Mouse (Mus musculus) heart, adult 11 months (tissue): ENCODE measurements around the gene Glp2r.

Experiments used
- DNase-seq: peaks from one replicate; pipeline ENCODE4 v3.0.0; 2022

Gene Glp2r

DNA sequence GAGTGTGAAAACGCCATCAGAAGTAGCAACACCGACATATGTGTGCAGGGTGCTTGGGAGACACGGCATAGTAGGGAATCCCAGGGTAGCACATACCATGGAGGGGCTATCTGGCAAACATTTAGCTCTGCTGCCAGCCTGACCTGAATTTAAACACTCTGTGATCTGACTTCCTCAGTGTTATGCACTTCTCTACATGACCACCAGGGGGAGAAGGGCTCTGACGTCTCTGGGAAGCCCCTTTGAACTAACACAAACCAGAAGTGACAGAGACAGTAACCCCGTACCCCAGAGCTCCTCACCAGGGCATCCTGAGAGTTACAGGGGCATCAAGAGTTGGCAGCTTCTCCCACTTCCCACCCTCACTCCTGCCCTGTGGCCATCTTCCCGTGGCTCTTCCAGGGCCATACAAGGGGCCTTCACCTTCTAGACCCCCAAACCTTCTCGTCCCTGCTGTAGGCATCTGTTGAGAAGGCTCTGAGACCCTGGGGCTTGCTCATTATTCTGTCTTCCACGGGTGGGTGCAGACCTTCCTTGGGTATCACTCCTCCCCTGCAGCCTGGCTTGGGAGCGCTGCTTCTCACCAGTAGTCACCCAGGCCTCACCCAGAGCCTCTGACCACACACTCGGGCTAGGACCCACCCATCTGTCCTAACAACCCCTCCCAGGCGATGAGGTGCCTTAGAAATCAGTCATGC, 113.1 kb downstream of the Glp2r start:
- DNase-seq, result no peak

GRCm38 (mm10) chr11:67656811-67657210, 114.1 kb downstream of the Glp2r start:
- DNase-seq, result no peak

DNA sequence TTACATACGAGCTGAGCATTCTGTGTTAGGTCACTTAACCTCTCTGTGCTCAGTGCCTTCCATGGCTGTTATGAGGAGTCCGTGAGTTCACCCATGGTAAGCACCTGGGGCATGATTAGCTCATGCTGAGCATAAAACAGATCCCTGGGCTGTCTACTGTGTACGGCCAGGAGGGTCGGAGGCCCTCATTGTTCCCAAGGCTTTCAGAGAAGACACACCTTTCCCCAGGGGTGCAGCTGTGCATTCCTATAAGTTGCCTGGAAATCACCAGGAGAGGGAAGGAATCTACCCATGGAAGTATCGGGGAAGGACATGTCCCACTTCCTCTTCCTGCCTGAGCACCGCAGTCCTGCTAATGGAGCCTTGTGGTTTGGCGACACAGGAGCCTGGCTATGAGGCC, 114.6 kb downstream of the Glp2r start:
- no peak for DNase-seq

DNA sequence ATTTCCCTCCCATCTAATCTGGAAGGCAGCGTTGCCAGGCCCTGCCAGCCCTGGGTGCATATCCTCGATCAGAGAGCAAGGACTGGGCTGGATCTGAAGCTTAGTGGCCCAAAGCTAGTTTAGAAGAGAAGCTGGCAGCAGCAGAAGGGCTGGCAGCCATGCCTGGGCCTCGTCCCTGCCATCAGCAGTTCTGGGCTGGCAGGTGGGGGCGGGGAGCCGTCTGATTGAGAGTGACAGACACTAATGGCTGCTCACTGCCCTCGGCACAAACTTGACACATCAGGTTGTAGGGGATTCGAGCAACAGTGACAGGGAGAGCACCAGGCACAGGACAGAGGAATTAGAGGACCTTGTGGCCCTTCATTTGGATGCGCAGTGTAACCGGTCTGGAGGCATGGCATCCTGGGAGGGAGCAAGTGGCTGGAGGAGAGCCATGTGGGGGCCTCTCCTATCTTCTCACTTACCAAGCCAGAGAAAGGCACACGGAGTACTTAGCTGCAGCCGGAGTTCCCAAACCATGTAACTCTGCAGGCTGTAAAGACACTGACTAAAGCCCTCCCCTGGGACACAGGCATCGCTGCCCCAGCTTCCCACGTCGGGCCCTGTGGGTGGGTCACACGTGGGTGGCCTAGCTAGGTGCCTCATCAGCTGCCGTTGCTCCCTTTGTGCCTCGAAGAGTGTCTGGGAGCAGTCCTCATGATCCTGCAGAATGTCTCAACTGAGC, 115.6 kb downstream of the Glp2r start:
- no peak for DNase-seq

DNA sequence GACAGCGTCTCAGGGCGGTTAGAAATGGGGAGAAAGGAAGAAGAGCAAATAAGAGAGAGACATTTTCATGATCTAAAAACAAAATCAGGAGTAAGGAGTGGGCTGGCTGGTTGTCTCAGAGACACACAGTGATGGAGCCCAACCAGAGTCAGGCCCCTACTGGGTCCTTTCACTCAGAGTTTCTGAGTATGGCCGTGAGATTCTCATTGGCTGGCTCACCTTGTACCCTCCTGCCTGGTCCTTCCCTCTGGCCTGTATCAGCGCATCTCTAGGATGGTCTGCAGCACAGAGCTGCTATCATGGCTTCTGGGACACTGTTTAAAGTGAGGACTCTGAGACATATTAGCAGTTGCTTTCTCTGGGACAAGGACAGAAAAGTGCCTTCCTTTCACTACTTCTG, 116.4 kb downstream of the Glp2r start:
- DNase-seq, result no peak

GRCm38 (mm10) chr11:67653521-67654090, 117.3 kb downstream of the Glp2r start:
- no peak for DNase-seq

- DNase-seq, result no peak
Measured at GRCm38 (mm10) chr11:67652893-67653255, 118.1 kb downstream of the Glp2r start.

- no peak for DNase-seq
Measured at GRCm38 (mm10) chr11:67652194-67652892, 118.6 kb downstream of the Glp2r start.

GRCm38 (mm10) chr11:67651731-67652130, 119.2 kb downstream of the Glp2r start:
- DNase-seq, result no peak

DNA sequence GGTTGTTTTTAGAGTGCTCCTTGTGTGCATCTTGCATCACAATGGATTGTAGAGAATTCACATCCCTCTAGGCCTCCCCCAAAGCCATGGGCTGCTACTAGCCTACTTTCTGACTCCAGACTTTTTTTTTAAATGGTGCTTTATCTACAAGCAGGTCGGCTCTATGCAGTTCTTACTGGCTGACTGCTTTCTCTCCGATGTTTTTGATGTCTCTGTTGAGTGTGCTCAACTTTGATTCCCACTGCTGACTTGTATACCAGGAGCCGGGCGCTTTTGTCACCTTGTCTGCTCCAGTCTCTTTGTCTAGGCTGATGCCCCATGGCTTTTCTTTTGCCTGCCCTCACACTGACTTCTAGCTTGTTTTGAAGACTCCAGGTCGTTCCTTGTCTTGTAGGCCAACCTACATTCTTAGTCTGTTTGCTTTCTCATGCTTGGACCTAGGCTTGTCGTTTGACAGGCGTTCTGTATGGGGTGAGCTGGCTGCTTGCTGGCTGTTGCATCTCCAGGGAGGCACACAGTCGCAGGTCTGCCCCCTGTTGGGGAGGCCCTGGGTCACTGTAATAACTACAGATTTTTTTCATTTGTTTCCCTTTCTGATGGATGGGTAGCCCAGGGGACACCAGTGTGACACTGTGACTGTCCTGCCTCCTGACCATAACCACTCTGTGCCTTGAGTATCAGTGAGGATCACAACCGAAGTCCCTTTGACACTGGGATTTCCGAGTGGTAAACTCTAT, 120.8 kb downstream of the Glp2r start:
- no peak for DNase-seq

DNA sequence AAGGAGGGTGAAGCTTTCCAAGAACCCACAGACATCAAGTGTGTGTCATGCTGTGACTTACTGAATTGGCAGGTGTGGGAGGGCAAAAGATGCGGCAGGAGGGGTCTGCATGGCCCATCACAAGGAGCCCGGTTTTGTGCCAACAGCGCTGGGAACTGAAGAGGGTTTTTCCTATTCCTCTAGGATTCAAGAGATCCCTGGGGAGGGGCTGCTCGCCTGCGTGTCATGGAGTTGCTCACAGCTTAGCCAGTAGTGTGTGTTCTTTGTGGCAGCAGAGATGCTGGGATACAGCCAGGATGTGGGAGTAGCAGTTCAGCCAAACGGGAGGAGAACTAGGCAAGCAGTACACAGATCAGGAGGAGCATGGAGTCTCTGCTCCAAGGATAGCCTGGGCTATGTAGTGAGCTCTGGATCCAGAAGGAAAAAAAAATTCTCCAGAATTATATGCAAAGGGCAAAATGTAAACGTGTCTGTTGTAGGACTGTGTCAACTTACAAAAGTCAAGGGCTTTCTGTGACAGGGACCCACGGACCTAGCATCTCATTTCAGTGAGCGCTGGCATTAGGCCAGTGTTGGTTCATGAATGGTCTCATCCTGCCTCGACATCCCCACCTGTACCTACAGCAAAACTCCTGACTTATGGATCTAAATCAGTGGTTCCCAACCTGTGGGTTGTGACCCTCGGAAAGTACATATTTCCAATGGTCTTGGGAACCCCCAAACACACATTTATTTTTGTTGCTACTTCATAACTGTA, 122.1 kb downstream of the Glp2r start:
- DNase-seq, result peak; percentile 95

GRCm38 (mm10) chr11:67647745-67648144, 123.2 kb downstream of the Glp2r start:
- DNase-seq, result peak; percentile 94

GRCm38 (mm10) chr11:67644632-67645149, 126.3 kb downstream of the Glp2r start:
- DNase-seq, result no peak

GRCm38 (mm10) chr11:67643465-67643864, 127.5 kb downstream of the Glp2r start:
- DNase-seq, result no peak

GRCm38 (mm10) chr11:67642835-67643234, 128.1 kb downstream of the Glp2r start:
- DNase-seq, result no peak

- no peak for DNase-seq
Measured at GRCm38 (mm10) chr11:67642421-67642820, 128.5 kb downstream of the Glp2r start.

- no peak for DNase-seq
Measured at GRCm38 (mm10) chr11:67640299-67640698, 130.7 kb downstream of the Glp2r start.

DNA sequence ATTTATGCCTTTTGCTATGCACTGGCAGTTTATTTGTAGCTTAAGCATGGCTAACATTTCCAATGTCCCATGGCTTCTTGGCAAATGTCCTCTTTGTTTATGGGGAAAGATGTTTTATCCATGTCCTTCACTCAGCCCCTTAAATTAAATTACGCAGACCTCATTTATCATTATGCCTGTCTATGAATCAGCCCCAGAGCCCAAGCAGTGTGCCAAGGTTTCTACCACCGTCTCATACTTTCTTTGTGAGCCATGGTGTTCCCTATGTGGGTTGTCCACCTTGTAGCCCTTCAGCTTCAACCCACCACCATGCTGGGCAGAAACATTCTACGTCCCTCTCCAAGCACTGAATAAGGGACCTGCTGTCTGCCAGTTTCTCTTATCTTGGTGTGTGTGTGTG, 132.6 kb downstream of the Glp2r start:
- no peak for DNase-seq

GRCm38 (mm10) chr11:67636905-67637586, 133.9 kb downstream of the Glp2r start:
- DNase-seq, result no peak

- peak; percentile 93 for DNase-seq
Measured at GRCm38 (mm10) chr11:67636201-67636600, 134.8 kb downstream of the Glp2r start.

- no peak for DNase-seq
Measured at GRCm38 (mm10) chr11:67633620-67634229, 137.2 kb downstream of the Glp2r start.
